Mouse (Mus musculus) gastrocnemius, postnatal 25 days (tissue): ENCODE measurements around the gene Olfr1218. TPM values are rescaled to one million over a fixed set of nuclear protein-coding genes. Genes with fewer than 3 reads are reported as not detected.
"Not testable (repeated sequence)": the region's sequence is repeated elsewhere in the genome, so short reads cannot be mapped to it uniquely, and the experiment has no call there.

Experiments used
- DNase-seq: peaks from one replicate; pipeline ENCODE4 v3.0.0; 2022
- long read RNA-seq, 2 experiments: library from polyadenylated mRNA; stranded (forward); transcript quantifications; one replicate each; pipeline ENCODE4 v2.0.0; 2021
- total RNA-seq, 2 experiments: library from RNA; stranded (reverse); gene quantifications; 1 replicate in 1 of 2; 2 replicates in 1 of 2; pipeline ENCODE4 v1.2.3; 2021

Gene Olfr1218
- total RNA-seq = not detected
- long read RNA-seq, experiment 1 = 0 reads
- long read RNA-seq, experiment 2 = 0 reads

DNA sequence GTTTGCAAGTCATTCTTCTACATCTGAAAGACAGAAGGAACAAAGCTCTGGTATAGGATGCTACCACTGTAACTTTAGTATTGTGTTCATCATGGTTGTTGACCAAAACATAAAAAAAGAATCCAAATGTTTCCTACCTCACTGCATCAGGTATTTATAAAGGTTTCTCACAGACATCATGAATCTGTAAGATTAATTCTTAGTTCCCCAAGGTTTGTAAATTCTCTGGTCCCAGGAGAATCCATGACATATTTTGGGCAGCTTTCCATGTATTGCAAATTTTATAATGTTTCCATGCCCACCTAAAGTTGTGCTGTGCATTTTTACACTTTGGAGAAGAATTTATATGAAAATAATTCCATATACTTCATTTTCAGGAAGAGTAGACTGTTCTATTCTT lies at the start of gene Olfr1218:
Gene Olfr1218, minus strand, starts transcription at position 101 of the 400 bp plus-strand sequence.
- no peak for DNase-seq

DNA sequence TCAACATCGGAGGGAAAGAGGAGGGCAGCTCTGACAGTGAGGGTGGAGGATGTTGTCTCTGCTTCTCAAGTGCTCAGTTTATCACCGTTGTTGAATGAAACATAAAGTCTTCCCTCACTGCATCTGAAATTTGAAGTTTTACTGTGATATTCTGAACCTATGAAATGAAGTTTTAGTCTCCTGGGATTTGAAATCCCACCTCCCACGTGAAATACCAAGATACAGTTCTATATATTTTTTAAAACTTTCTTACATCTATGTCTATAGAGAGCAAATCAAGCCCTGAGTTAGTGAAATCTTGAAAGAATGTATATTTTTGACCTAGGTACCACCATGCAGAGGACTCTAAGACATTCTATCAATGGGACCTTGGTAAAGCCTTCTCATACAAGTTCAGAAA lies 45.7 kb upstream of the Olfr1218 start, which contains the start of gene Olfr1220:
Gene Olfr1220, minus strand, starts transcription at position 101 of the 400 bp plus-strand sequence.
- no peak for DNase-seq

DNA sequence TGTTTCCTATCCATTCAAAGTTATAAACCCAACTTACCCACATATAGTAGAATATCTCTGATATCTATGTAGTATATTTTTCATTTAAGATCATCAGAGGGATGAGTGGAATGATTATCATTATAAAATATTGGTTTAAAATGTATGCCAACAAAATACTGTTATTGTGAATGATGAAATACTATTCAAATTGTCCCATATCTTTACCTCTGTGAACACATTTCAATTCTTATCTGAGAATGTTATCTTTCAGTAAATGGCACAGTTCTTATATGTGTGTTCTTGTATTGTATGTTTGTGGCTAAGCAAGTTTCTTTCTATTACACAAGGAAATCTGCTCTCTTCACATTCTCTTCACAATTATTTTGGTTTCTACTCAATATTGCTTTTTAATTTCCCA lies 44.7 kb upstream of the Olfr1218 start:
- no peak for DNase-seq

DNA sequence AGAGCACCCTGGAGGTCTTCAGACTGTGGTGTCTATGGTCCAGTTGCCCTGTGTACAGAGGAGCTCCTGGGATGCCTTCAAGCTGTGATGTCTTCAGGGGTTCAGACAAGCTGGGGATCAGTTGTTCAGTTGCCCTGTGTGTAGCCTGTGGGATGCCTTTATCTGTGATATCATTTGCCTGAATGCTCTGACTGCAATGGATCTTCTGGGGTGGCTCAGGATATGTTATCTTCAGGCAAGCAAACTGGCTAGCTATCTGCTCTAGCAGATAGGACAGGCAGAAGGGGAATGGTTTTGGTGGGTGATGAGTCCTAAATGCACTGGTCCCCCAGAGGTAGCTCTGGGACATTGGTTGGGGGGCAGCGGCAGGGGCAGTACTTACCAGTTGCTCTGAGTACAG lies 32.9 kb upstream of the Olfr1218 start:
- no peak for DNase-seq

DNA sequence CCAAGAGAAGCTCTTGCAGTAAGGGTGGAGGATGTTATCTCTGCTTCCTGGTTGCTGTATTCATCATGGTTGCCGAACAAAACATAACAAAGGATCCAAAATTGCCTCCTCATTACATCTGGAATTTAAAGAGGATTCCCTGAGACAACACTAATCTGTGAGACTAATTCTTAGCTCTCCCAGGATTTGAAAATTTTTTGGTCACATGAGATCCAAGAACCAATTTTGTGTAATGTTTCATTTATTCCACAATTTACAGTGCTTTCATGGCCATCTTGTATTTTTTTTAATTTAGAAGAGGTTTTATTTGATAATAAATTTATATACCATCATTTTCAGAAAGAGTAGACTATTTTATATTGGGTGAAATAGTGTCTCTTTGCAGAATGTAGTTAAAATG lies 22.4 kb upstream of the Olfr1218 start, which contains the start of gene Olfr1219:
Gene Olfr1219, minus strand, starts transcription at position 101 of the 400 bp plus-strand sequence.
- no peak for DNase-seq

DNA sequence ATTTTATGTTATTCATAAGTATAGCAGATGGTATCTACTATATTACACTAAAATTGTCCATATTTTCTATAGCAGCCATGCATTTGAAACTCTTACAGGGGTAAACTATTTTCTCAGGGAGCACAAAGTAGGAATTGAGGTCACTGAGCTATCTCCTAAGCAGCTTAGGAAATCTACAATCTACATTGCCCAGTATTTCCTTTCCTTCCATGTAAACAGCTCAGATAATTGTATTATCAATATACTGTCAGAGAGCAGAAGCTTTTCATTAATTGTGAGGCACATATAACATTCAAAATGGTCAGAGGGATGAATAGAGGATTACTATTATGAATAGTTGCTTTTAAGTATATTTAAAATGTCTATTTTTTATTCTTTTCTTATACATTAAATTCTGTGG lies 20.5 kb upstream of the Olfr1218 start:
- DNase-seq = no peak

DNA sequence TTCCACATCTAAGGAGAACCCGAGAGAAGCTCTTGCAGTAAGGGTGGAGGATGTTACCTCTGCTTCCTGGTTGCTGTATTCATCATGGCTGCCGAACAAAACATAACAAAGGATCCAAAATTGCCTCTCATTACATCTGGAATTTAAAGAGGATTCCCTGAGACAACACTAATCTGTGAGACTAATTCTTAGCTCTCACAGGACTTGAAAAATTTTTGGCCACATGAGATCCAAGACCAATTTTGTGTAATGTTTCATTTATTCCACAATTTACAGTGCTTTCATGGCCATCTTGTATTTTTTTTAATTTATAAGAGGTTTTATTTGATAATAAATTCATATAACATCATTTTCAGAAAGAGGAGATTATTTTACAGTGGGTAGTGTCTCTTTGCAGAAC lies 29.0 kb downstream of the Olfr1218 start, which contains the start of gene Olfr1217:
Gene Olfr1217, minus strand, starts transcription at position 101 of the 400 bp plus-strand sequence.
- DNase-seq = no peak

DNA sequence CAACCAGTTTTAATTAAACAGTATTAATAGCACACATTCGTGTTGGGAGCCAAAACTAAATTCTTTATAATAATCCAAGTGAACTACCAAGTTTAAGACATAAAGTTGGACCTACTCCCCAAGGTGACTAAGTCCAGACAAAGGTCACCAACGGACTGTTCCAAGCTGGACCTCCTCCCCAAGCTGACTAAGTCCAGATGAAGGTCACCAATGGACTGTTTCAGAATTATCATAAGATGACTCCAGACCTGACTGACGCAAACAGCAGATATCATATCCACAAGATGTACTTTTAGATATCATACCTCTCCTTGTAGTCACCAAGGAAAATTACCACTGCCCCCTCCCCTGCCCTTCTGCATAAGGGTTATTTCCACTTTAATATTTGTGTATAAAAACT lies 39.6 kb downstream of the Olfr1218 start:
- not testable (repeated sequence) for DNase-seq

DNA sequence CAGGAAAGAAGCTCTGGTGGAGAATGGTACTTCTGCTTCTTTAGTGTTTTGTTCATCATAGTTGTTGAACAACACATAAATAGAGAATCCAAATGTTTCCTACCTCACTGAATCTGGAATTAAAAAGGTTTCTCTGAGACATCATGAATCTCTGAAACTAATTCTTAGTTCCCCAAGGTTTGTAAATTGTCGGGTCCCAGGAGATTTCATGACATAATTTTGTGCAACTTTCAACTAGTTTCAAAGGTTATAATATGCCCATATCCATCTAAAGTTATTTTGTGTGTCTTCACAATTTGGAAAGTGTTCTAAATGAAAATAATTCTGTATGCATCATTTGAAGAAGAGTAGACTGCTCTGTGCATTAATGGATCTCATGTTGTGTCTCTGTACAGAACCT lies 42.7 kb downstream of the Olfr1218 start, which contains the start of gene Olfr1216:
Gene Olfr1216, minus strand, starts transcription at position 101 of the 400 bp plus-strand sequence.
- DNase-seq = no peak

DNA sequence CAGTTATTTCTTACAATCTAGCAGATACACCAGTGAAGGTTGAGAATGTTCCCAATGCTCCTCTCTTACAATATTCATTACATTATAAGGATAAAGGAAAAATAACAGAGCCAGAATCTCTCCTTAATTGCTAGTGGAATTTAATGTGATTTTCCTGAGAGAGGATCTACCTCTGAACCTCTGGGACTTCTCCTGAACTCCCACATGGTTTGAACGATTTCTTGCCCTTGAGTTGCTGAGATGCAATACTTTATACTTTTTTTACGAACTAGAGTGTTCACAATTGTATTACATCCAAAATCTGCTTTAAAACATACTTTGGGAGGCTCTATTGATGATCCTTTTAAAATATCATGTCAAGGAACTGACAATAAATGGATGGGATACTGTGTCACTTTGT lies 54.1 kb downstream of the Olfr1218 start, which contains the start of gene Olfr1215:
Gene Olfr1215, minus strand, starts transcription at position 101 of the 400 bp plus-strand sequence.
- no peak for DNase-seq

Other genes with a start within 250 kb of the Olfr1218 start
- not detected for gene Olfr1202, start 246.7 kb downstream of the Olfr1218 start, total RNA-seq
- gene Olfr1205, start 231.4 kb downstream of the Olfr1218 start, total RNA-seq = not detected
- not detected for gene Olfr1204, start 211.9 kb downstream of the Olfr1218 start, total RNA-seq
- not detected for gene Olfr1206, start 198.0 kb downstream of the Olfr1218 start, total RNA-seq
- gene Olfr1208, start 158.9 kb downstream of the Olfr1218 start, total RNA-seq = not detected
- gene Olfr1209, start 146.0 kb downstream of the Olfr1218 start, total RNA-seq = not detected
- not detected for gene Olfr1211, start 123.1 kb downstream of the Olfr1218 start, total RNA-seq
- not detected for gene Olfr1212, start 107.2 kb downstream of the Olfr1218 start, total RNA-seq
- gene Gm13762, start 80.9 kb downstream of the Olfr1218 start, total RNA-seq = not detected
- gene Olfr1214, start 68.5 kb downstream of the Olfr1218 start, total RNA-seq = not detected
- not detected for gene Olfr1215, start 54.2 kb downstream of the Olfr1218 start, total RNA-seq
- gene Olfr1216, start 42.8 kb downstream of the Olfr1218 start, total RNA-seq = not detected
- gene Olfr1217, start 29.1 kb downstream of the Olfr1218 start, total RNA-seq = not detected
- not detected for gene Olfr1219, start 22.3 kb upstream of the Olfr1218 start, total RNA-seq
- gene Olfr1220, start 45.6 kb upstream of the Olfr1218 start, total RNA-seq = not detected
- gene Olfr1221, start 56.1 kb upstream of the Olfr1218 start, total RNA-seq = not detected
- not detected for gene Olfr1222, start 71.9 kb upstream of the Olfr1218 start, total RNA-seq
- gene Olfr1223, start 90.4 kb upstream of the Olfr1218 start, total RNA-seq = not detected
- gene Olfr1224-ps1, start 102.9 kb upstream of the Olfr1218 start, total RNA-seq = not detected
- gene Olfr1225, start 113.5 kb upstream of the Olfr1218 start, total RNA-seq = not detected
- gene Olfr1226, start 138.9 kb upstream of the Olfr1218 start, total RNA-seq = not detected
- not detected for gene Olfr1228, start 192.9 kb upstream of the Olfr1218 start, total RNA-seq
- gene Olfr1229, start 226.8 kb upstream of the Olfr1218 start, total RNA-seq = not detected
- gene Olfr1230, start 236.1 kb upstream of the Olfr1218 start, total RNA-seq = not detected
- gene Olfr1231, start 245.9 kb upstream of the Olfr1218 start, total RNA-seq = not detected